Mouse (Mus musculus) bone marrow, adult 2 months (tissue): ENCODE measurements around the gene Map2k1. TPM values are rescaled to one million over a fixed set of nuclear protein-coding genes. Genes with fewer than 3 reads are reported as not detected.

ENCODE experiments used
- H3K27ac ChIP-seq: fragments of 200-500 bp; 2 replicates; pipeline ENCODE4 v1.5.1; 2012; ENCODE audit warnings: low read depth, mild to moderate bottlenecking, control low read depth, inconsistent platforms, low read length; ENCODE audit not compliant: control insufficient read depth, poor library complexity, insufficient read depth
- H3K4me1 ChIP-seq: fragments of 200-500 bp; 2 replicates; pipeline ENCODE4 v1.6.1; 2011; ENCODE audit warnings: low read length; ENCODE audit not compliant: control insufficient read depth, insufficient read depth
- H3K4me3 ChIP-seq: fragments of 200-500 bp; replicated peaks from 2 replicates; pipeline ENCODE3; 2011; ENCODE audit warnings: mild to moderate bottlenecking, low read depth, low read length, control low read depth; ENCODE audit not compliant: control insufficient read depth
- CTCF ChIP-seq: fragments of 200-500 bp; IDR thresholded peaks from 2 replicates; pipeline ENCODE4 v1.5.1; 2011; ENCODE audit warnings: low read length, control low read depth; ENCODE audit not compliant: control insufficient read depth, insufficient read depth
- POLR2A ChIP-seq: fragments of 200-500 bp; IDR thresholded peaks from 2 replicates; pipeline ENCODE4 v1.6.1; 2011; ENCODE audit warnings: low read depth, mild to moderate bottlenecking, control low read depth, low read length, borderline replicate concordance; ENCODE audit not compliant: control insufficient read depth
- WGBS: fragments of 180-500 bp; shearing (Covaris S2); methylation state at CpG from one replicate; pipeline ENCODE4 v1.1.7; 2018; 5-methylcytosine and 5-hydroxymethylcytosine counted together
- polyA plus RNA-seq: library from polyadenylated mRNA; stranded (reverse); fragments of >200 nt; gene quantifications from 2 replicates; pipeline ENCODE4 v1.2.4, GENCODE M21; 2011; ENCODE audit warnings: low replicate concordance; ENCODE audit not compliant: missing spikeins, insufficient read depth, insufficient read length

Gene Map2k1
- polyA plus RNA-seq, 1 experiment, result 22.2 TPM

- no peak for TF ChIP-seq POLR2A
- TF ChIP-seq CTCF, result no peak
- Histone ChIP-seq H3K27ac (no peak overlapping the region), H3K4me1 (peaks cover 6% of the 10 kb centered on the region; the same call in 1 of the 2 replicates), H3K4me3 (no peak overlapping the region)
These were observed 27.6 kb downstream of the Map2k1 start for GRCm38 (mm10) chr9:64225805-64226204.

GRCm38 (mm10) chr9:64222098-64222497 lies 31.3 kb downstream of the Map2k1 start:
- TF ChIP-seq POLR2A, result no peak
- no peak for TF ChIP-seq CTCF
- Histone ChIP-seq H3K4me3 (no peak overlapping the region), H3K27ac (no peak overlapping the region), H3K4me1 (peaks cover 4% of the 10 kb centered on the region; the same call in 1 of the 2 replicates)
- 15% methylated on average over 2 of the region's 2 CpGs for WGBS

GRCm38 (mm10) chr9:64221480-64221879 lies 32.0 kb downstream of the Map2k1 start:
- Histone ChIP-seq H3K4me3 (no peak overlapping the region), H3K4me1 (peaks cover 3% of the 10 kb centered on the region; the same call in 1 of the 2 replicates), H3K27ac (no peak overlapping the region)
- TF ChIP-seq POLR2A (no peak), CTCF (no peak)
- 74% methylated on average over 4 of the region's 4 CpGs for WGBS

GRCm38 (mm10) chr9:64220603-64221002 lies 32.8 kb downstream of the Map2k1 start:
- TF ChIP-seq CTCF, result no peak
- no peak for TF ChIP-seq POLR2A
- Histone ChIP-seq H3K4me1 (peaks cover 3% of the 10 kb centered on the region; the same call in 1 of the 2 replicates), H3K27ac (no peak overlapping the region), H3K4me3 (no peak overlapping the region)
- 68% methylated on average over 1 of the region's 1 CpGs for WGBS

- Histone ChIP-seq H3K27ac (no peak overlapping the region), H3K4me3 (no peak overlapping the region), H3K4me1 (peaks cover 4% of the 10 kb centered on the region; the same call in 1 of the 2 replicates)
- 84% methylated on average over 10 of the region's 10 CpGs for WGBS
- TF ChIP-seq POLR2A (no peak), CTCF (no peak)
These were observed 33.5 kb downstream of the Map2k1 start for GRCm38 (mm10) chr9:64219772-64220420.

GRCm38 (mm10) chr9:64219305-64219704 lies 34.1 kb downstream of the Map2k1 start:
- WGBS, result 90% methylated on average over 1 of the region's 1 CpGs
- peaks cover 4% of the 10 kb centered on the region; the same call in 1 of the 2 replicates for H3K4me1 ChIP-seq
- no peak for TF ChIP-seq POLR2A
- TF ChIP-seq CTCF, result no peak
- H3K27ac ChIP-seq, result no peak overlapping the region
- no peak overlapping the region for H3K4me3 ChIP-seq

GRCm38 (mm10) chr9:64217887-64218286 lies 35.5 kb downstream of the Map2k1 start:
- Histone ChIP-seq H3K4me1 (peaks cover 4% of the 10 kb centered on the region; the same call in 1 of the 2 replicates), H3K4me3 (no peak overlapping the region), H3K27ac (no peak overlapping the region)
- no peak for TF ChIP-seq CTCF
- TF ChIP-seq POLR2A, result no peak

GRCm38 (mm10) chr9:64216641-64217040 lies 36.8 kb downstream of the Map2k1 start:
- 40% methylated on average over 2 of the region's 2 CpGs for whole genome bisulfite sequencing
- Histone ChIP-seq H3K27ac (no peak overlapping the region), H3K4me1 (peaks cover 2% of the 10 kb centered on the region; the same call in 1 of the 2 replicates), H3K4me3 (no peak overlapping the region)
- TF ChIP-seq CTCF, result no peak
- no peak for TF ChIP-seq POLR2A
